Mouse (Mus musculus) stomach, embryonic 14.5 days (tissue): ENCODE measurements around the gene Usp48. TPM values are rescaled to one million over a fixed set of nuclear protein-coding genes. Genes with fewer than 3 reads are reported as not detected.

Experiments used
- ATAC-seq: fragments of 200-750 bp; cut with Nextera tagmentation; 2 replicates; pipeline ENCODE4 v1.8.0; 2017; ENCODE audit warnings: low read depth, moderate TSS enrichment; ENCODE audit not compliant: insufficient number of reproducible peaks, insufficient read depth, low FRiP score
- H3K27ac ChIP-seq: fragments of 300-500 bp; sonication (generic); 2 replicates; pipeline ENCODE4 v1.5.1; 2014; ENCODE audit warnings: mild to moderate bottlenecking, low read length, moderate library complexity, mixed read lengths
- H3K27me3 ChIP-seq: fragments of 300-500 bp; sonication (generic); 2 replicates; pipeline ENCODE4 v1.6.1; 2014; ENCODE audit warnings: low read length, control low read depth, mixed read lengths; ENCODE audit not compliant: control insufficient read depth, insufficient read depth
- H3K36me3 ChIP-seq: fragments of 300-500 bp; sonication (generic); 2 replicates; pipeline ENCODE4 v1.6.1; 2014; ENCODE audit warnings: mild to moderate bottlenecking, control low read depth, low read length, moderate library complexity, mixed read lengths; ENCODE audit not compliant: control insufficient read depth, insufficient read depth
- H3K4me1 ChIP-seq: fragments of 300-500 bp; sonication (generic); 2 replicates; pipeline ENCODE4 v1.6.1; 2014; ENCODE audit warnings: low read length, control low read depth, mixed read lengths; ENCODE audit not compliant: control insufficient read depth, insufficient read depth
- H3K4me2 ChIP-seq: fragments of 300-500 bp; sonication (generic); replicated peaks from 2 replicates; pipeline ENCODE4 v1.6.1; 2014; ENCODE audit warnings: low read depth, low read length, control low read depth
- H3K4me3 ChIP-seq: fragments of 300-500 bp; sonication (generic); 2 replicates; pipeline ENCODE4 v1.5.1; 2014; ENCODE audit warnings: low read depth, low read length, control low read depth
- H3K9ac ChIP-seq: fragments of 300-500 bp; sonication (generic); replicated peaks from 2 replicates; pipeline ENCODE4 v1.6.1; 2014; ENCODE audit warnings: low read depth, mild to moderate bottlenecking, control low read depth, low read length, moderate library complexity, mixed read lengths
- H3K9me3 ChIP-seq: fragments of 300-500 bp; sonication (generic); 2 replicates; pipeline ENCODE4 v1.6.1; 2016; ENCODE audit warnings: low read depth, low read length, control low read depth; ENCODE audit not compliant: control insufficient read depth
- WGBS: fragments of 180-500 bp; shearing (Covaris S2); extraction: QIAGEN DNeasy Blood & Tissue Kit; methylation state at CpG from one replicate; pipeline ENCODE4 v1.1.7; 2014; 5-methylcytosine and 5-hydroxymethylcytosine counted together
- polyA plus RNA-seq: library from polyadenylated mRNA; unstranded; fragments of >200 nt; fragmentation: Nextera tagmentation; extraction: Ambion mirVana; gene quantifications from 2 replicates; pipeline ENCODE4 v1.2.1, GENCODE M21; 2014

The Usp48 gene
- 83.9 and 86.8 TPM in 2 replicates for polyA plus RNA-seq

DNA sequence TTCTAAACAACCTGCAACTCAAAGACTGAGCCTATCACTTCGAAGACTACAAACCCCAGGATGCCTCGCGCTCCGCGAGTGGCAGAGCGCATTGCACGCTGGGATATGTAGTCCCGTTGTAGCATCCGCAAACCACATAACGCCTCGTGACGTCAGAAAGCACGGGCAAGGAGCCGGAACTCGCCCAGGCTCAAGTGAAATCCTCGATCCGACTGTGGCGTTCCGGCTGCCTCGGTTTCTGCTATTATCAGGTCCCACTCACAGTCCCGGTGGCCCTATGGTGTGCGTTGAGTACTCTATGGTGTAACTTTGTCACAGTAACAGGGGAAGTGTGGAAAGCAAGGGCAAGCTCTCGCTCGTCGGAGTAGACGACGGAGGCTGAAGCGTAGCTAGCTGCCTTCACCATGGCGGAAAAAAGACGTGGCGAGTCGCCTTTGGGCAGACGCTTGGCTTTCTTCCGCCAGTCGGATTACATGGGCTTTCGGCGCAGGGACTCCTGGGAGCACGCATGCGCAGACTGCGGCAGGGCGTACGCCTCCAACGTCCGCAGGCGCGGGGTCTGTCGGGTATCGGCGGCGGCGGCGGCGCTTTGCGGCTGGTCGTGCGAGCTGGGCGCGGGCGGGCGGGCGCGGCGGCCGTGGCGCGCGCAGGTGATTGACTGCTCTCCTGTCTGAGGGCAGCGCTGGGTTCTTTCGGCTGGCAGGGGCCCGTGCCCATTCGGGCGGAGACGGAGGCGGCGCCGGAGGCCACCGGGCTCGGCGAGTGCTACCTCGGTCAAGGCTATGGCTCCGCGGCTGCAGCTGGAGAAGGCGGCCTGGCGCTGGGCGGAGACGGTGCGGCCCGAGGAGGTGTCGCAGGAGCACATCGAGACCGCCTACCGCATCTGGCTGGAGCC is at the start of gene Usp48:
Usp48 (plus strand) TSS at position 155 of the 895 bp plus-strand sequence.
- Histone ChIP-seq H3K9ac (peak within 1 kb of the TSS; percentile 83), H3K27me3 (no peaks in the 10 kb centered on the region), H3K4me3 (peak within 1 kb of the TSS; percentile 94), H3K9me3 (no peaks in the 10 kb centered on the region), H3K36me3 (no peaks in the 10 kb centered on the region), H3K27ac (peak within 1 kb of the TSS; percentile 98), H3K4me1 (peaks cover 14% of the 10 kb centered on the region), H3K4me2 (peak within 1 kb of the TSS; percentile 73)
- WGBS: under 1% methylated on average over 81 of the region's 92 CpGs
- ATAC-seq: peak; percentile 93

DNA sequence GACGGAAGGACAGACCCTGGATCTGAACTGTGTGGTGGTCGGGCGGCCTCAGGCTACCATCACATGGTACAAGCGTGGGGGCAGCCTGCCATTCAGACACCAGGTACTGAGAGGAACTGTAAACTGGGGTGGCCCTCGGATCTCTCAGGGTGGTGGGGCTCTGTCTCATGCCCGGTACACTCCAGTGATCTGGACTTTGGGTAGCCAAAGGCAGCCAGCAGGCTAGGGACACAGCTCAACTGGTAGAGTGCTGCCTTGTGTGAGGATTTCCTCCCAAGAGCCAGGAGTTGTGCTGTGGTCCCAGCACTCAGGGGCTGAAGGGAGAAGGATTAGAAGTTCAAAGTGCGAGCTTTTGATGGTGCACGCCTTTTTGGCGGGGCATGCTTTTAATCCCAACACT is 48.0 kb upstream of the Usp48 start:
- Histone ChIP-seq H3K9ac (no peak overlapping the region), H3K4me3 (no peak overlapping the region), H3K27me3 (no peaks in the 10 kb centered on the region), H3K36me3 (peaks cover 79% of the 10 kb centered on the region), H3K4me2 (no peak overlapping the region), H3K4me1 (no peaks in the 10 kb centered on the region), H3K27ac (no peak overlapping the region), H3K9me3 (no peaks in the 10 kb centered on the region)
- ATAC-seq: no peak
- 96% methylated on average over 9 of the region's 9 CpGs for WGBS

DNA sequence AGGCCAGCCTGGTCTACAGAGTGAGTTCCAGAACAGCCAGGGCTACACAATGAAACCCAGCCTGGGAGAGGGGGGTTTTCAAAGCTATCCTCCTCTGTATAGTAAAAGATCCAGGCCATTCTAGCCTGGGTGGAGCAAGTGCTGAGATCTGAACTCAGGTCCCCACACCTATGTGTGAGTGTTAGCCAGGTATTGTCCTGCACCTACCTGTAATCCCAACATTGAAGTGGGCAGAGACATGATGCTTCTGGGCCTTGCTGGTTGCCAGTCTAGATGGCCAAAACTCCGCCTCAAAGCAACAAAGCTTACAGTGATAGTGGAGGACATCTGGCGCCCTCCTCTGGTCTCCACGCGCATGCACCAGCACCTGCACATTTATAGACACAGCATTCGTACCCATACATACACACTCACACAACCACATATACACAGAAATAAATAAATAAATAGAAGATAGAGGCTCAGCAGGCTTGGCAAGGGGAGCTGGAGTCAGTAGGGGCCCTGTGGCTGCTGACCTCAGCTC is 47.5 kb upstream of the Usp48 start:
- 78% methylated on average over 5 of the region's 5 CpGs for WGBS
- H3K4me3 ChIP-seq: no peak overlapping the region
- no peaks in the 10 kb centered on the region for H3K4me1 ChIP-seq
- no peaks in the 10 kb centered on the region for H3K27me3 ChIP-seq
- H3K4me2 ChIP-seq: no peak overlapping the region
- H3K9ac ChIP-seq: no peak overlapping the region
- H3K27ac ChIP-seq: no peak overlapping the region
- no peaks in the 10 kb centered on the region for H3K9me3 ChIP-seq
- ATAC-seq: no peak
- H3K36me3 ChIP-seq: peaks cover 80% of the 10 kb centered on the region

DNA sequence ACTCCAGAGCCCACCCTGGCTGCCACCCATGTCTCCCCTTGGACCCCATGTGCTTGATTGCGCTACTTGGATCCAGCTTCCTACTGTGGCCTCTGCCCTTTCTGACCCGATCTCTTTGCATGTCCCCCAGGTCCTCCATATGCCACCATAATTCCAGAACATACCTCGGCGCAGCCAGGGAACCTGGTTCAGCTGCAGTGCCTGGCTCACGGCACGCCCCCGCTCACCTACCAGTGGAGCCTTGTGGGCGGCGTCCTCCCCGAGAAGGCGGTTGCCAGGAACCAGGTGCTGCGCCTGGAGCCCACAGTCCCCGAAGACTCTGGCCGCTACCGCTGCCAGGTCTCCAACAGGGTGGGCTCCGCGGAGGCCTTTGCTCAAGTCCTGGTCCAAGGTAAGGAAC is 40.1 kb upstream of the Usp48 start:
- H3K27ac ChIP-seq: no peak overlapping the region
- H3K36me3 ChIP-seq: peaks cover 82% of the 10 kb centered on the region
- H3K27me3 ChIP-seq: no peaks in the 10 kb centered on the region
- H3K9me3 ChIP-seq: no peaks in the 10 kb centered on the region
- H3K4me2 ChIP-seq: no peak overlapping the region
- H3K9ac ChIP-seq: no peak overlapping the region
- H3K4me1 ChIP-seq: no peaks in the 10 kb centered on the region
- no peak overlapping the region for H3K4me3 ChIP-seq
- 95% methylated on average over 17 of the region's 17 CpGs for WGBS
- ATAC-seq: no peak

DNA sequence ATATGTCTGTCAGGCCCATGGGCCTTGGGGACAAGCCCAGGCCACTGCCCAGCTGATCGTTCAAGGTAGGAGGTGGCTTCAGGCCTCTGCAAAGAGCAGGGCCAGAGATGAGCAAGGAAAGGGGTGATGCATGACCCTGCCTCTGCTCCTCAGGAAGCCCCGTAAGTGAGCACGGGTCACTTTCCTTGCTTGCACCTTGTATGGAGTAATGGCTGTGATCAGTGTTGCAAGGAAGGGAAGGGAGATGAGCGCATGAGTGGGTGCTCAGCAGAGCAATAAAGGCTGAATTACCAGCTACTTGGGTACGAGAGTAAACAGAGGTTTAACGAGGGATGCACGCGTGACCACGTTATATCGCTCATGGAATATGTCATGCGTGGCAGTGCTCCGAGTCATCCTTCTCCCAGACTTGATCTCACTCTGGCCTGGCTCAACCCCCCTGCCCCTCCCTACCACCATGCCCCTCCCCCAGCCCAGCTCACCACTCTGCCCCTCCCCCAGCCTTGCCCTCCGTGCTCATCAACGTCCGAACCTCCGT is 36.8 kb upstream of the Usp48 start:
- H3K9ac ChIP-seq: no peak overlapping the region
- WGBS: 88% methylated on average over 16 of the region's 16 CpGs
- ATAC-seq: no peak
- H3K4me2 ChIP-seq: no peak overlapping the region
- no peaks in the 10 kb centered on the region for H3K27me3 ChIP-seq
- H3K9me3 ChIP-seq: no peaks in the 10 kb centered on the region
- no peaks in the 10 kb centered on the region for H3K4me1 ChIP-seq
- peaks cover 69% of the 10 kb centered on the region for H3K36me3 ChIP-seq
- H3K27ac ChIP-seq: no peak overlapping the region
- H3K4me3 ChIP-seq: no peak overlapping the region

DNA sequence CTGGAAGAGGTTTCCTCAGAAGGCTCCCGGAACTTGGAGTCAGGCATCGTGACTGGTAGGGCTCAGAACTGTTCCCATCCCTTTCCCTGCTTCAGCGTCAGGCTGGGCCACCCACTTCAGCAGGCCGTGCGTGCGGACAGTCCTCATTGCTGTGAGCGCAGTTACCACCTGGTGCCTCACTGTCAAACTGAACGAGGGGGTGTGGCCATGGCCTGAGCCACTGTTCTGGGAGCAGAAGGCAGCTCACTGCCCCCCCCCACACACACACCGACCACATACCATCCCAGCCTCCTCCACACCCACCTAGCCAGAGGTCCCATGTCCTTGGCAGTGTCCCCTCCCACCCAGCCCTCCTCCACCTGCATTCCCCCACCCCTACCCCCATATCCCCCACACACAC is 23.7 kb upstream of the Usp48 start:
- Histone ChIP-seq H3K4me2 (no peak overlapping the region), H3K4me3 (no peak overlapping the region), H3K9me3 (no peaks in the 10 kb centered on the region), H3K27me3 (no peaks in the 10 kb centered on the region), H3K9ac (no peak overlapping the region), H3K27ac (no peak overlapping the region), H3K4me1 (no peaks in the 10 kb centered on the region), H3K36me3 (peaks cover 37% of the 10 kb centered on the region)
- ATAC-seq: no peak
- 74% methylated on average over 9 of the region's 9 CpGs for WGBS

DNA sequence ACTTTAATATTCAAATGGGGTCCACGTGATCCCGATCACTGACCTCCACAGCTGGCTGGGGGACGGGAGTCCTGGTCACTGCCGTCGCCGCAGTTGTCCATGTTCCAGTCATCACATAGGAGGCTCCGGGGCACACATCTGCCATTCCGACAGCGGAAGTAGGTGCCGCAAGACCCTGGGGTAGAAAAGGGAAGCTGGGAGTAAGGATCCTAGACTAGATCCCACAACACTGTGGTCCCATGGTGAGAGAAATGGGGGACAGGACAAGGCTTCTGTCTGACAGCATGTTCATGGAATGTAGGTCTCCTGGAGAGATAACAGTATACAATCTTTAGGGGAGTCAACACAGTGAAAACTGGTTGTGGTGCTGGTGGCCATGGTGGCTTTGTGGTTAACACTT is 19.1 kb upstream of the Usp48 start, which contains the start of gene Ldlrad2:
Ldlrad2 (minus strand) TSS at position 101 of the 400 bp plus-strand sequence.
- Histone ChIP-seq H3K4me2 (no peak within 1 kb of the TSS), H3K27ac (no peak within 1 kb of the TSS), H3K36me3 (peaks cover 5% of the 10 kb centered on the region), H3K4me1 (no peaks in the 10 kb centered on the region), H3K9me3 (no peaks in the 10 kb centered on the region), H3K9ac (no peak within 1 kb of the TSS), H3K4me3 (no peak within 1 kb of the TSS), H3K27me3 (no peaks in the 10 kb centered on the region)
- 85% methylated on average over 10 of the region's 10 CpGs for WGBS
- ATAC-seq: no peak

DNA sequence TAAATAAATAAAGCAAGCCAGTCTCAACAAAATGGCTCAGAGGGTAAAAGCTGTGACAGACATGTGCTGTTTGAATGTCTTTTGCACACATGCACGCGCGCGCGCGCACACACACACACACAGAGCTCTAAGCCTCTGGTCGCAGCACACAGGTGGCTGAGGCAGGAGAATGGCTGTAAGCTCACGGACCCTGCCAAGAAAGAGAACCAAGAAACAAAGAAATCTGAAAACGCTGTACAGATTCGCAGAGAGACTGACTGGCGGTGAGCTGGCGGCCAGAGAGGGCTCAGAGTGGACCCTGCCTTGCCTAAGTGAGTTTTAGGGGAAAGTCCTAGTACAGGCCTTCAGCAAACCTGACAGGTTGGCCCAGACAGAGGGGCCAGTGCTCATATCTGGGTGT is 16.1 kb upstream of the Usp48 start:
- H3K4me2 ChIP-seq: no peak overlapping the region
- H3K4me3 ChIP-seq: no peak overlapping the region
- H3K27ac ChIP-seq: no peak overlapping the region
- WGBS: 96% methylated on average over 12 of the region's 12 CpGs
- H3K27me3 ChIP-seq: no peaks in the 10 kb centered on the region
- no peak for ATAC-seq
- H3K9me3 ChIP-seq: no peaks in the 10 kb centered on the region
- H3K36me3 ChIP-seq: no peaks in the 10 kb centered on the region
- H3K4me1 ChIP-seq: no peaks in the 10 kb centered on the region
- H3K9ac ChIP-seq: no peak overlapping the region
